Mouse (Mus musculus): ENCODE results near the gene Zcchc24. TPM values are rescaled to one million over a fixed set of nuclear protein-coding genes. Genes with fewer than 3 reads are reported as not detected.

Gene Zcchc24
- total and polyA plus RNA-seq, 2 experiments, result 27.3 to 53.0 TPM

- TF ChIP-seq CTCF (IDR thresholded peaks at IDR 0.05; ENCODE audit: low read depth, low read length) (no peak), POLR2A (IDR thresholded peaks at IDR 0.05; ENCODE audit: extremely low read depth, insufficient read depth, low read length) (no peak)
- no peaks in the 10 kb centered on the region for H3K27me3 ChIP-seq (ENCODE audit: control insufficient read depth, insufficient read depth, low read length)
- peaks cover 19% of the 10 kb centered on the region for H3K36me3 ChIP-seq (ENCODE audit: control insufficient read depth, insufficient read depth, low read length)
- H3K4me1 ChIP-seq (ENCODE audit: control insufficient read depth, insufficient read depth, low read length), result peaks cover 28% of the 10 kb centered on the region
- H3K79me2 ChIP-seq (ENCODE audit: control insufficient read depth, insufficient read depth, low read length), result peaks cover 5% of the 10 kb centered on the region; the same call in 1 of the 2 replicates
- no peak for DNase-seq (ENCODE audit: extremely low read depth, low read depth, low spot score)
- H3K27ac ChIP-seq (replicated peaks; ENCODE audit: insufficient read depth, low read depth, low read length), result no peak overlapping the region
- H3K9ac ChIP-seq (ENCODE audit: low read depth, low read length), result no peak overlapping the region
- H3K4me3 ChIP-seq (ENCODE audit: insufficient read depth, low read depth, low read length), result no peak overlapping the region
- 72% methylated on average over 9 of the region's 9 CpGs for WGBS
Measured at GRCm38 (mm10) chr14:25719371-25719770, 49.5 kb downstream of the Zcchc24 start.

- no peak overlapping the region for H3K27ac ChIP-seq (replicated peaks; ENCODE audit: insufficient read depth, low read depth, low read length)
- TF ChIP-seq POLR2A (IDR thresholded peaks at IDR 0.05; ENCODE audit: extremely low read depth, insufficient read depth, low read length) (no peak), CTCF (IDR thresholded peaks at IDR 0.05; ENCODE audit: low read depth, low read length) (no peak)
- no peaks in the 10 kb centered on the region for H3K27me3 ChIP-seq (ENCODE audit: control insufficient read depth, insufficient read depth, low read length)
Measured at GRCm38 (mm10) chr14:25718471-25718870, 50.4 kb downstream of the Zcchc24 start.

GRCm38 (mm10) chr14:25717718-25718117, 51.1 kb downstream of the Zcchc24 start:
- no peak overlapping the region for H3K4me3 ChIP-seq (ENCODE audit: insufficient read depth, low read depth, low read length)
- no peaks in the 10 kb centered on the region for H3K27me3 ChIP-seq (ENCODE audit: control insufficient read depth, insufficient read depth, low read length)
- no peaks in the 10 kb centered on the region for H3K79me2 ChIP-seq (ENCODE audit: control insufficient read depth, insufficient read depth, low read length)
- no peak overlapping the region for H3K9ac ChIP-seq (ENCODE audit: low read depth, low read length)
- no peak overlapping the region for H3K27ac ChIP-seq (replicated peaks; ENCODE audit: insufficient read depth, low read depth, low read length)
- TF ChIP-seq CTCF (IDR thresholded peaks at IDR 0.05; ENCODE audit: low read depth, low read length) (no peak), POLR2A (IDR thresholded peaks at IDR 0.05; ENCODE audit: extremely low read depth, insufficient read depth, low read length) (no peak)
- peaks cover 28% of the 10 kb centered on the region for H3K4me1 ChIP-seq (ENCODE audit: control insufficient read depth, insufficient read depth, low read length)
- WGBS, result 89% methylated on average over 8 of the region's 8 CpGs
- peaks cover 17% of the 10 kb centered on the region; the same call in 1 of the 2 replicates for H3K36me3 ChIP-seq (ENCODE audit: control insufficient read depth, insufficient read depth, low read length)
- DNase-seq (ENCODE audit: extremely low read depth, low read depth, low spot score), result no peak

More at GRCm38 (mm10) chr14:25718471-25718870, 50.4 kb downstream of the Zcchc24 start:
- Histone ChIP-seq H3K36me3 (ENCODE audit: control insufficient read depth, insufficient read depth, low read length) (peaks cover 17% of the 10 kb centered on the region; the same call in 1 of the 2 replicates), H3K9ac (ENCODE audit: low read depth, low read length) (no peak overlapping the region), H3K79me2 (ENCODE audit: control insufficient read depth, insufficient read depth, low read length) (0 out of 2 replicates have a peak, but pooled peaks cover 2% of the 10 kb centered on the region), H3K4me1 (ENCODE audit: control insufficient read depth, insufficient read depth, low read length) (peaks cover 28% of the 10 kb centered on the region), H3K4me3 (ENCODE audit: insufficient read depth, low read depth, low read length) (no peak overlapping the region)
- no peak for DNase-seq (ENCODE audit: extremely low read depth, low read depth, low spot score)
- 35% methylated on average over 2 of the region's 2 CpGs for WGBS

- Histone ChIP-seq H3K4me3 (ENCODE audit: insufficient read depth, low read depth, low read length) (no peak overlapping the region), H3K27me3 (ENCODE audit: control insufficient read depth, insufficient read depth, low read length) (no peaks in the 10 kb centered on the region), H3K36me3 (ENCODE audit: control insufficient read depth, insufficient read depth, low read length) (peaks cover 15% of the 10 kb centered on the region; the same call in 1 of the 2 replicates), H3K79me2 (ENCODE audit: control insufficient read depth, insufficient read depth, low read length) (no peaks in the 10 kb centered on the region), H3K27ac (replicated peaks; ENCODE audit: insufficient read depth, low read depth, low read length) (peak overlapping the region; percentile 81), H3K4me1 (ENCODE audit: control insufficient read depth, insufficient read depth, low read length) (peaks cover 28% of the 10 kb centered on the region), H3K9ac (ENCODE audit: low read depth, low read length) (no peak overlapping the region)
- DNase-seq (ENCODE audit: extremely low read depth, low read depth, low spot score), result peak; percentile 77
- 26% methylated on average over 1 of the region's 1 CpGs for WGBS
- TF ChIP-seq CTCF (IDR thresholded peaks at IDR 0.05; ENCODE audit: low read depth, low read length) (no peak), POLR2A (IDR thresholded peaks at IDR 0.05; ENCODE audit: extremely low read depth, insufficient read depth, low read length) (no peak)
Measured at GRCm38 (mm10) chr14:25716528-25716927, 52.3 kb downstream of the Zcchc24 start.

- Histone ChIP-seq H3K9ac (ENCODE audit: low read depth, low read length) (no peak overlapping the region), H3K36me3 (ENCODE audit: control insufficient read depth, insufficient read depth, low read length) (peaks cover 12% of the 10 kb centered on the region; the same call in 1 of the 2 replicates), H3K27ac (replicated peaks; ENCODE audit: insufficient read depth, low read depth, low read length) (no peak overlapping the region), H3K4me3 (ENCODE audit: insufficient read depth, low read depth, low read length) (no peak overlapping the region), H3K4me1 (ENCODE audit: control insufficient read depth, insufficient read depth, low read length) (peaks cover 38% of the 10 kb centered on the region), H3K27me3 (ENCODE audit: control insufficient read depth, insufficient read depth, low read length) (no peaks in the 10 kb centered on the region), H3K79me2 (ENCODE audit: control insufficient read depth, insufficient read depth, low read length) (no peaks in the 10 kb centered on the region)
- TF ChIP-seq POLR2A (IDR thresholded peaks at IDR 0.05; ENCODE audit: extremely low read depth, insufficient read depth, low read length), result no peak
- TF ChIP-seq CTCF (IDR thresholded peaks at IDR 0.05; ENCODE audit: low read depth, low read length), result peak; percentile 55
- 54% methylated on average over 4 of the region's 4 CpGs for WGBS
- no peak for DNase-seq (ENCODE audit: extremely low read depth, low read depth, low spot score)
Measured at GRCm38 (mm10) chr14:25713443-25713842, 55.4 kb downstream of the Zcchc24 start.

GRCm38 (mm10) chr14:25711602-25712001, 57.2 kb downstream of the Zcchc24 start:
- Histone ChIP-seq H3K4me3 (ENCODE audit: insufficient read depth, low read depth, low read length) (no peak overlapping the region), H3K27ac (replicated peaks; ENCODE audit: insufficient read depth, low read depth, low read length) (no peak overlapping the region), H3K27me3 (ENCODE audit: control insufficient read depth, insufficient read depth, low read length) (no peaks in the 10 kb centered on the region), H3K9ac (ENCODE audit: low read depth, low read length) (no peak overlapping the region), H3K4me1 (ENCODE audit: control insufficient read depth, insufficient read depth, low read length) (peaks cover 29% of the 10 kb centered on the region), H3K36me3 (ENCODE audit: control insufficient read depth, insufficient read depth, low read length) (peaks cover 7% of the 10 kb centered on the region; the same call in 1 of the 2 replicates), H3K79me2 (ENCODE audit: control insufficient read depth, insufficient read depth, low read length) (no peaks in the 10 kb centered on the region)
- no peak for DNase-seq (ENCODE audit: extremely low read depth, low read depth, low spot score)
- WGBS, result 59% methylated on average over 8 of the region's 8 CpGs
- TF ChIP-seq CTCF (IDR thresholded peaks at IDR 0.05; ENCODE audit: low read depth, low read length) (no peak), POLR2A (IDR thresholded peaks at IDR 0.05; ENCODE audit: extremely low read depth, insufficient read depth, low read length) (no peak)
